Mouse (Mus musculus): ENCODE results near the gene Itpk1. TPM values are rescaled to one million over a fixed set of nuclear protein-coding genes. Genes with fewer than 3 reads are reported as not detected.
A peak's percentile ranks its signal among the peaks of the same experiment; 100 is the strongest.

Itpk1 gene
- polyA plus RNA-seq, 1 experiment from 2014 or later: 5.5 TPM

DNA sequence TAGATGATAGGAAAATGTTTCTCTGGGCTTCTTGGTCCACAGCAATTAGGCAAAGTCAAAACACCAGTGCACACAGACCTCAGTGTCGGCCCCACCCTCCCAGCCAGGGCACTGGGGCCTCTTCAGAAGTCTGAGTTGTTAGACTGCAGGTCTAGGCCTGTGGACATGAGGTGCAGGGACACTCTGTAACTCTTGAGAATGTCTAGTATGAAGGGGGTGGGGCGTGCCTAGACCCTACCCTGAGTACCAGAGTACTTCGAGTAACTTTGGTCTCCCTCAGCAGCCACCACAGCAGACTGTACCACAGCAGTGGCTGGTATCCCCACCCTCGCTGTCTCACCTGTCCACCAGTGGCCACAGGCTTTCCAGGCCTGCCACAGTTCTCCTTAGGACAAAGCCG lies 18.4 kb downstream of the Itpk1 start:
- no peak overlapping the region for H3K9ac ChIP-seq (ENCODE audit: low read depth, low read length)
- no peak overlapping the region for H3K4me3 ChIP-seq (ENCODE audit: low read depth, low read length)
- ATAC-seq (ENCODE audit: low read depth): no peak
- no peak overlapping the region for H3K27ac ChIP-seq (ENCODE audit: low read length)
- no peaks in the 10 kb centered on the region for H3K36me3 ChIP-seq (ENCODE audit: control insufficient read depth, insufficient read depth)
- WGBS (ENCODE audit: insufficient replicate concordance): 57% methylated on average over 5 of the region's 5 CpGs
- no peaks in the 10 kb centered on the region for H3K27me3 ChIP-seq (ENCODE audit: control insufficient read depth, insufficient read depth, low read depth, low read length)
- H3K4me2 ChIP-seq (ENCODE audit: low read depth, low read length): no peak overlapping the region
- no peaks in the 10 kb centered on the region for H3K9me3 ChIP-seq (replicated peaks; ENCODE audit: control insufficient read depth, low read length)
- H3K4me1 ChIP-seq (ENCODE audit: control insufficient read depth, low read depth, low read length): peaks cover 7% of the 10 kb centered on the region

DNA sequence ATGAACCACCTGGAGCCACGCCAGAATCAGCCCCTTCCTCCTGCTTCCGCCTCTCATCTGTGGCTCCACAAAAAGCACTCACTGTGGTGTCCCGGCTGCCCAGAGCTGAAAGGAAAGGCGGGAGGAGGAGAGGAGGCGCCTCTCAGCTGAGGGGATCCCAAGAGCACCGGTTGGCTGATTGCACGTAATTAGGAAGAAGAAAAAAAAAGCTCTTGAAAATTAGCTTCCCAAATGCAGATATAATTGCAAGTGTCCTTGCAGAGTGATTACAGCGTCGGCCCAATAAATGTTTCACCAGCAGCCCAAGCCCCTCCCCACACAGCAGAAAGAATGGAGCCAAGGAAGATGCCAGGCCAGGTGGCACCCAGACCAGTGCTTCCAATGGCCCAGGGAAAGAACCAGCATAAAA lies 19.2 kb downstream of the Itpk1 start:
- 63% methylated on average over 9 of the region's 9 CpGs for WGBS (ENCODE audit: insufficient replicate concordance)
- Histone ChIP-seq H3K9ac (ENCODE audit: low read depth, low read length) (no peak overlapping the region), H3K4me1 (ENCODE audit: control insufficient read depth, low read depth, low read length) (peaks cover 3% of the 10 kb centered on the region)

DNA sequence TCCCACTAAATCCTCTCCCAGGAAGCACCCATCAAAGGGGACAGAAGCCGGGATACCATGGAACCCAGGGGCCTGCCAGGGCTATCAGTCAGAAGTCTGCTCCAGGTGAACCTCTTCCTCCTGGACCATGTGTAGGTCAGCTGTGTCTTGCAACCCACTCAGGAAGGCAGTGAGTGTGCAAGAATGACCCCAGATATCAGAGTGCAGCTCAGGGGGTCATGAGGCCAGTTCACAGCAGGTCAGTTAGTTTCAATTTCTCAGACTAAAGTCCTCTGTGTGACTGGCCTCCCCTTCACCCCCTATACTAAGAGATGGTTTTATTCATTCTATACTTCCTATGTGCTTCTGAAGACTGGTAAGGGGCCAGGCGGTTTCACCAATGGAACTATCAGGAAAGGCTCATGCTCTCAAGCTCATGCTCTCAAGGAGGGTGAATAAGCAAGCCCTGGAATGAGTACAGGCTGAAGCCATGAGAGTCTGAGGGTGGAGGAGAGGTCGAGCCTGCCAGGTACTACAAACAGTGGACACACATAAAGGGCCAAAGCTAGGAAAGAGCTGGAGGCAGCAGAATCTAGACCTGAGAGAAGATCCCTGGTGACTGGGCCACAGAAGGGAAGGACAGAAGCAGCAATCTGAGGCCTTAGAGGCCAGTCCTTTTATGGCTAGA lies 19.9 kb downstream of the Itpk1 start:
- peak; percentile 52 for ATAC-seq (ENCODE audit: low read depth)
- WGBS (ENCODE audit: insufficient replicate concordance): 65% methylated on average over 3 of the region's 3 CpGs
- no peak overlapping the region for H3K4me2 ChIP-seq (ENCODE audit: low read depth, low read length)
- H3K9ac ChIP-seq (ENCODE audit: low read depth, low read length): no peak overlapping the region
- H3K27me3 ChIP-seq (ENCODE audit: control insufficient read depth, insufficient read depth, low read depth, low read length): no peaks in the 10 kb centered on the region
- H3K36me3 ChIP-seq (ENCODE audit: control insufficient read depth, insufficient read depth): no peaks in the 10 kb centered on the region
- no peak overlapping the region for H3K27ac ChIP-seq (ENCODE audit: low read length)
- H3K9me3 ChIP-seq (replicated peaks; ENCODE audit: control insufficient read depth, low read length): no peaks in the 10 kb centered on the region
- H3K4me3 ChIP-seq (ENCODE audit: low read depth, low read length): no peak overlapping the region
- H3K4me1 ChIP-seq (ENCODE audit: control insufficient read depth, low read depth, low read length): peaks cover 3% of the 10 kb centered on the region

More for the DNA sequence above, 19.2 kb downstream of the Itpk1 start:
- Histone ChIP-seq H3K4me3 (ENCODE audit: low read depth, low read length) (no peak overlapping the region), H3K27me3 (ENCODE audit: control insufficient read depth, insufficient read depth, low read depth, low read length) (no peaks in the 10 kb centered on the region), H3K27ac (ENCODE audit: low read length) (no peak overlapping the region), H3K9me3 (replicated peaks; ENCODE audit: control insufficient read depth, low read length) (no peaks in the 10 kb centered on the region), H3K36me3 (ENCODE audit: control insufficient read depth, insufficient read depth) (no peaks in the 10 kb centered on the region), H3K4me2 (ENCODE audit: low read depth, low read length) (no peak overlapping the region)
- no peak for ATAC-seq (ENCODE audit: low read depth)

DNA sequence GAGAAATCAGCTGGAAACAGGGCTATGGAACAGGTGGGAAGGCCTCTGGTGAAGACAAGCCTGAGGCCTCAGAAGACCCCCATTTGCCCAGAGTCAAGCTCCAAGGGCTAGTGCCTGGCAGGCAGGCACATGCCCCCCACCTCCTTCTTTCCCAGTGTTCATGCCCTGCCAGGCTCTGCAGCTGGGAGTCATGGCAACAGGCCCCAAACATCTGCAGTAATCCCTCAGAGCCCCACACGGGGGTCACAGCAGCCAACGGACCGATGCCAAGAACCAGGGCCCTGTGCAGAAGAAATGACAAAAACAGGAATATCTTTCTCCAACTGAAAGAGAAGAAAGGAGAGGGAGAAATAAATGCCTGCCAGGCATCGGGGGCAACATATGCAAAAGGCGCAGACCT lies 20.8 kb downstream of the Itpk1 start:
- H3K4me2 ChIP-seq (ENCODE audit: low read depth, low read length): no peak overlapping the region
- WGBS (ENCODE audit: insufficient replicate concordance): 74% methylated on average over 5 of the region's 5 CpGs
- no peak overlapping the region for H3K9ac ChIP-seq (ENCODE audit: low read depth, low read length)
- no peaks in the 10 kb centered on the region for H3K36me3 ChIP-seq (ENCODE audit: control insufficient read depth, insufficient read depth)
- peaks cover 3% of the 10 kb centered on the region; the same call in 1 of the 2 replicates for H3K4me1 ChIP-seq (ENCODE audit: control insufficient read depth, low read depth, low read length)
- no peaks in the 10 kb centered on the region for H3K9me3 ChIP-seq (replicated peaks; ENCODE audit: control insufficient read depth, low read length)
- no peak overlapping the region for H3K4me3 ChIP-seq (ENCODE audit: low read depth, low read length)
- ATAC-seq (ENCODE audit: low read depth): no peak
- H3K27ac ChIP-seq (ENCODE audit: low read length): no peak overlapping the region
- H3K27me3 ChIP-seq (ENCODE audit: control insufficient read depth, insufficient read depth, low read depth, low read length): no peaks in the 10 kb centered on the region

DNA sequence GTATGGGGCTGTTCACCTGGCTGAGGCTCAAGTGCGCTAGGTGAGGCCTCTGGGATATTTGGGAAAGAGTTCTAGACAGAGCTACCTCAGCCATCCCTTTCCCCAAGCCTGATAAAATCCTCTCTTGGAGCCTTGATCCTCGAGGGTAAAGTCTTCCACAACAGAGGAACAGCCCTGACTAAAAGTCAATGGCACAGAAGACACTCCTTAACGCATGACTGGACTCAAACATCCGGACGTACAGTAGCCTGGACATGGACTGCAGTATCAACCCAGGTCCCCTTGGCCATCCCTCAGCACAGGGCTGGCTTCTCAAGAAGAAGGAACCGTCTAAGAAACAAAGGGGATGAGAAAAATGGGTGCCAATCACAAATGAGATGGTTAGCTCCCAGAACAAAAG lies 21.3 kb downstream of the Itpk1 start:
- H3K36me3 ChIP-seq (ENCODE audit: control insufficient read depth, insufficient read depth): no peaks in the 10 kb centered on the region
- H3K4me3 ChIP-seq (ENCODE audit: low read depth, low read length): no peak overlapping the region
- no peak for ATAC-seq (ENCODE audit: low read depth)
- no peak overlapping the region for H3K4me2 ChIP-seq (ENCODE audit: low read depth, low read length)
- no peaks in the 10 kb centered on the region for H3K9me3 ChIP-seq (replicated peaks; ENCODE audit: control insufficient read depth, low read length)
- no peaks in the 10 kb centered on the region for H3K27me3 ChIP-seq (ENCODE audit: control insufficient read depth, insufficient read depth, low read depth, low read length)
- no peak overlapping the region for H3K9ac ChIP-seq (ENCODE audit: low read depth, low read length)
- 75% methylated on average over 6 of the region's 6 CpGs for WGBS (ENCODE audit: insufficient replicate concordance)
- peaks cover 3% of the 10 kb centered on the region; the same call in 1 of the 2 replicates for H3K4me1 ChIP-seq (ENCODE audit: control insufficient read depth, low read depth, low read length)
- no peak overlapping the region for H3K27ac ChIP-seq (ENCODE audit: low read length)

DNA sequence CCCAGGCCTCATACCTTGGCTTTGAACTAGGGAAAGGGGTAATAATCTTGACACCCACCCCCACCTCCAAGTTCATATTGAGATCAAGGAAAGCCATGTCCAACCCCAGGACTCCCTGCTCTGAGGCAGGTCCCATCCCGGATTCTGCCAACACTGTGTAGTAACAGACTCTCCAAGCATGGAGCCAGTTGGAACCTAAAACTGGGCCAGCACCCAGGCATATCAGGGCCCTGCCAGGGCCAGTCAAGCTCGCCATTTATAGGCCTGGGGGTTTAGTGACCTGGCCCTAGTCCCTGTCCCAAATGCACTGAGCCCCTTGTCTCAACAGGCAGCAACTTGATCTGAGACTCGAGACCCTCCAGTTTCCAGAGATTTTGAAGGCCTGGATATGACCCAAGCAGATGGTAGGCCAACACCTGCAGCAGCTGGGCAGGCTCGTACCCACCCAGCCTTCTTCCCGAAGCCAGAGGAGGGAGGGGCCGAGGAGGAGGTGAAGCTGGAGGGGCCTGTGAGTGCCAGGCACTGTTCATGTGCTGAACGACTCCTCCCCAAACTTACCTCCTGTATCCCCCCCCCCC lies 21.9 kb downstream of the Itpk1 start:
- 61% methylated on average over 7 of the region's 7 CpGs for whole genome bisulfite sequencing (ENCODE audit: insufficient replicate concordance)
- peaks cover 3% of the 10 kb centered on the region; the same call in 1 of the 2 replicates for H3K4me1 ChIP-seq (ENCODE audit: control insufficient read depth, low read depth, low read length)
- no peaks in the 10 kb centered on the region for H3K9me3 ChIP-seq (replicated peaks; ENCODE audit: control insufficient read depth, low read length)
- no peaks in the 10 kb centered on the region for H3K36me3 ChIP-seq (ENCODE audit: control insufficient read depth, insufficient read depth)
- no peak overlapping the region for H3K27ac ChIP-seq (ENCODE audit: low read length)
- H3K4me3 ChIP-seq (ENCODE audit: low read depth, low read length): no peak overlapping the region
- no peaks in the 10 kb centered on the region for H3K27me3 ChIP-seq (ENCODE audit: control insufficient read depth, insufficient read depth, low read depth, low read length)
- H3K9ac ChIP-seq (ENCODE audit: low read depth, low read length): no peak overlapping the region
- H3K4me2 ChIP-seq (ENCODE audit: low read depth, low read length): no peak overlapping the region
- no peak for ATAC-seq (ENCODE audit: low read depth)

DNA sequence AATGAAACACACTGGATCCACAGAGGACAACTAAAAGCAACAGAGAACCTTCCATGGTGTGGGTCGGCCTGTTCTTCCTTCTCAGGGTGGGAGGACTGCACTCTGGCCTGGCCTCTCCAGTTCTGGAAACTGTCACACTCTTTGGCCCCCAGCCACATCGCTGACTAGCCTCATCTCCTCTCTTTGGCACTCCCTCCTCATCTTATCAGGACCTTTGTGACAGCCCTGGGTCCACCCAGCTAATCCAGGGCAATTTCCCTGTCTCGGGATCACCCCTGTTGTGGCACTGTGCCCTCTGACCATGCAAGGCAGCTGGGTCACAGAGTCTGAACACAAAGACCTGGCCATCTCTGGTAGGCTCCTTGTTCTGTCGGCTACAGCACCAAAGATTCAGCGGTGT lies 22.6 kb downstream of the Itpk1 start:
- Histone ChIP-seq H3K4me3 (ENCODE audit: low read depth, low read length) (no peak overlapping the region), H3K27ac (ENCODE audit: low read length) (no peak overlapping the region), H3K9ac (ENCODE audit: low read depth, low read length) (no peak overlapping the region), H3K36me3 (ENCODE audit: control insufficient read depth, insufficient read depth) (no peaks in the 10 kb centered on the region), H3K9me3 (replicated peaks; ENCODE audit: control insufficient read depth, low read length) (no peaks in the 10 kb centered on the region), H3K4me2 (ENCODE audit: low read depth, low read length) (no peak overlapping the region), H3K4me1 (ENCODE audit: control insufficient read depth, low read depth, low read length) (peaks cover 3% of the 10 kb centered on the region; the same call in 1 of the 2 replicates), H3K27me3 (ENCODE audit: control insufficient read depth, insufficient read depth, low read depth, low read length) (no peaks in the 10 kb centered on the region)
- 51% methylated on average over 5 of the region's 5 CpGs for WGBS (ENCODE audit: insufficient replicate concordance)
- ATAC-seq (ENCODE audit: low read depth): no peak

DNA sequence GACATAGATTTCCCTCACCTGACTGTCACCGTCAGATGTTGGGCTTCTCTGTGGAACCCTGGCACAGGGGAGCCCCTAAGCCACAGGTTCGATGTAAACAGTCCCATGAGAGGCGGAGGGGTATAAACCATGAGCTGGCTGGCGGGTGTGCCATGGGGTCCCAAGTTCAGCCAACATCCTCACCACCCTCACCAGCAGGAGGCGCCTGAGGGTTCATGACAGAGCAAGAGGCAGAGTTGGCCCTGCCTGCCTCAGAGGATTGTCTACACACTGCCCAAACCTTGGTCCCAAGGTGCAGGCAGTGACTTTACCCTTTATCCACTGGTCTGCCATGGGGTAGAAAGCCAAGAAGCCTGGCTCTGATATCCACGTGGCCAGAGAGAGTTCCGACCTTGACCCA lies 23.1 kb downstream of the Itpk1 start:
- no peaks in the 10 kb centered on the region for H3K9me3 ChIP-seq (replicated peaks; ENCODE audit: control insufficient read depth, low read length)
- 65% methylated on average over 7 of the region's 7 CpGs for WGBS (ENCODE audit: insufficient replicate concordance)
- H3K9ac ChIP-seq (ENCODE audit: low read depth, low read length): no peak overlapping the region
- no peak overlapping the region for H3K27ac ChIP-seq (ENCODE audit: low read length)
- H3K36me3 ChIP-seq (ENCODE audit: control insufficient read depth, insufficient read depth): no peaks in the 10 kb centered on the region
- H3K4me2 ChIP-seq (ENCODE audit: low read depth, low read length): no peak overlapping the region
- H3K27me3 ChIP-seq (ENCODE audit: control insufficient read depth, insufficient read depth, low read depth, low read length): no peaks in the 10 kb centered on the region
- no peak overlapping the region for H3K4me3 ChIP-seq (ENCODE audit: low read depth, low read length)
- no peak for ATAC-seq (ENCODE audit: low read depth)
- peaks cover 3% of the 10 kb centered on the region; the same call in 1 of the 2 replicates for H3K4me1 ChIP-seq (ENCODE audit: control insufficient read depth, low read depth, low read length)

DNA sequence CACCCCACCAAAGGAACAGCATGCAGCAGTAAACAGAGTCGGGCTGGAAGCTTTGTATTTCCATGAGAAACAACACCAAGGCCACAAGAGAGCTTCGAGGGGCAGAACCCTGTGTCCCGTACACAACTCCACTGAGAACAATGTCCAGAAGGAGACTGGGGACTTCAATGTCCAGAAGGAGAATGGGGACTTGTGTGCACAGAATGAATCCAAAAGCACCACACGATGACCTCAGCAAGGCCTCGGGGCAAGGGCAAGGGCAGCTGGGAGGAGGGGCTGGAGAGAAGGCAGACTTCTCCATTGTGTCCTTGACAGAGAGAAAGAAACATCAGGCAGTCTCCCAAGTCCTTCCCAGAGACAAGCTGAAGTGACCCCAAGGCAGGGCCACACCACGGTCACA lies 25.9 kb downstream of the Itpk1 start:
- H3K36me3 ChIP-seq (ENCODE audit: control insufficient read depth, insufficient read depth): no peaks in the 10 kb centered on the region
- H3K4me1 ChIP-seq (ENCODE audit: control insufficient read depth, low read depth, low read length): no peaks in the 10 kb centered on the region
- H3K4me2 ChIP-seq (ENCODE audit: low read depth, low read length): no peak overlapping the region
- H3K4me3 ChIP-seq (ENCODE audit: low read depth, low read length): no peak overlapping the region
- H3K27ac ChIP-seq (ENCODE audit: low read length): no peak overlapping the region
- no peak for ATAC-seq (ENCODE audit: low read depth)
- 52% methylated on average over 6 of the region's 6 CpGs for WGBS (ENCODE audit: insufficient replicate concordance)
- H3K27me3 ChIP-seq (ENCODE audit: control insufficient read depth, insufficient read depth, low read depth, low read length): no peaks in the 10 kb centered on the region
- no peak overlapping the region for H3K9ac ChIP-seq (ENCODE audit: low read depth, low read length)
- no peaks in the 10 kb centered on the region for H3K9me3 ChIP-seq (replicated peaks; ENCODE audit: control insufficient read depth, low read length)
